Comparison of ENCODE assay signal across 20 mouse cellular contexts in genomic region chr17:88864631-88865030, GRCm38 (mm10).
DNase-seq lines count a peak whose midpoint lies in the region; ATAC-seq lines count a peak whose summit lies in the region.
"Had no signal": no experiment of that assay in that cellular context is flagged by ENCODE, and none has a peak within 500 bp of the region (broad histone marks: within the 10 kb centered on the region; RNA-seq: fewer than 3 reads in every experiment).

No protein-coding gene starts in this region.

- H3K27me3 ChIP-seq in heart, embryonic 13.5 days (replicated peaks): no peaks in the 10 kb centered on the region
- H3K27me3 ChIP-seq in heart, embryonic 10.5 days (ENCODE audit: insufficient read depth, poor library complexity, severe bottlenecking): no peaks in the 10 kb centered on the region
- H3K27me3 ChIP-seq: embryonic facial prominence, embryonic 13.5 days; embryonic facial prominence, embryonic 15.5 days; forebrain, embryonic 12.5 days had no signal

- H3K9ac ChIP-seq in heart, embryonic 13.5 days: no peak overlapping the region
- H3K9ac ChIP-seq: embryonic facial prominence, embryonic 13.5 days; embryonic facial prominence, embryonic 15.5 days; forebrain, embryonic 12.5 days had no signal

- no peak overlapping the region for H3K4me3 ChIP-seq in heart, embryonic 13.5 days
- no peak overlapping the region for H3K4me3 ChIP-seq in heart, embryonic 10.5 days
- H3K4me3 ChIP-seq: embryonic facial prominence, embryonic 13.5 days; embryonic facial prominence, embryonic 15.5 days; erythroblast, embryonic 14.5 days; forebrain, embryonic 10.5 days; forebrain, embryonic 12.5 days had no signal

- H3K27ac ChIP-seq in heart, embryonic 13.5 days (replicated peaks): 0 out of 2 replicates have a peak overlapping the region, but pooled peaks have one; percentile 20
- H3K27ac ChIP-seq in heart, embryonic 10.5 days: no peak overlapping the region
- H3K27ac ChIP-seq: embryonic facial prominence, embryonic 13.5 days; embryonic facial prominence, embryonic 15.5 days; forebrain, embryonic 10.5 days; forebrain, embryonic 12.5 days had no signal

- WGBS in heart, embryonic 13.5 days: 60% methylated on average over 7 of the region's 7 CpGs
- WGBS in heart, embryonic 10.5 days: 60% methylated on average over 7 of the region's 7 CpGs

- H3K9me3 ChIP-seq in heart, embryonic 13.5 days: no peaks in the 10 kb centered on the region
- H3K9me3 ChIP-seq in heart, embryonic 10.5 days: no peaks in the 10 kb centered on the region
- H3K9me3 ChIP-seq: embryonic facial prominence, embryonic 13.5 days; embryonic facial prominence, embryonic 15.5 days; forebrain, embryonic 10.5 days; forebrain, embryonic 12.5 days had no signal

- H3K4me1 ChIP-seq in heart, embryonic 13.5 days: peaks cover 10% of the 10 kb centered on the region; the same call in 1 of the 2 replicates
- H3K4me1 ChIP-seq in heart, embryonic 10.5 days: peaks cover 12% of the 10 kb centered on the region; the same call in 1 of the 2 replicates
- H3K4me1 ChIP-seq: embryonic facial prominence, embryonic 13.5 days; embryonic facial prominence, embryonic 15.5 days; forebrain, embryonic 10.5 days; forebrain, embryonic 12.5 days had no signal

- H3K36me3 ChIP-seq in heart, embryonic 13.5 days: no peaks in the 10 kb centered on the region
- H3K36me3 ChIP-seq in heart, embryonic 10.5 days: no peaks in the 10 kb centered on the region
- H3K36me3 ChIP-seq: embryonic facial prominence, embryonic 13.5 days; embryonic facial prominence, embryonic 15.5 days; forebrain, embryonic 10.5 days; forebrain, embryonic 12.5 days had no signal

- no peak overlapping the region for H3K4me2 ChIP-seq in heart, embryonic 13.5 days
- H3K4me2 ChIP-seq: embryonic facial prominence, embryonic 13.5 days; embryonic facial prominence, embryonic 15.5 days; forebrain, embryonic 12.5 days had no signal

- DNase-seq in heart, embryonic 10.5 days (ENCODE audit: low spot score): no peak
- DNase-seq in ovary, adult 18-20 months (ENCODE audit: low spot score): peak; percentile 60
- no peak for DNase-seq in ovary, postnatal 14 days (ENCODE audit: low spot score)
- DNase-seq: adrenal gland, postnatal 10 days; adrenal gland, postnatal 25 days; cerebellum, adult 11 months; cerebellum, adult 18-20 months; cerebellum, adult 8-10 months; cerebellum, adult 9-11 months; cerebellum, postnatal 14 days; cerebellum, postnatal 36 days; embryo, embryonic 11 days had no signal

- ATAC-seq in heart, embryonic 13.5 days (ENCODE audit: extremely low read depth, insufficient number of reproducible peaks, low FRiP score, low TSS enrichment): no peak
- ATAC-seq: forebrain, embryonic 14.5 days; forebrain, embryonic 16.5 days had no signal
